Mouse (Mus musculus): ENCODE measurements around the gene Ciz1. TPM values are rescaled to one million over a fixed set of nuclear protein-coding genes. Genes with fewer than 3 reads are reported as not detected.

Ciz1 gene
- polyA plus RNA-seq, 1 experiment from 2014 or later: 14.8 TPM

DNA sequence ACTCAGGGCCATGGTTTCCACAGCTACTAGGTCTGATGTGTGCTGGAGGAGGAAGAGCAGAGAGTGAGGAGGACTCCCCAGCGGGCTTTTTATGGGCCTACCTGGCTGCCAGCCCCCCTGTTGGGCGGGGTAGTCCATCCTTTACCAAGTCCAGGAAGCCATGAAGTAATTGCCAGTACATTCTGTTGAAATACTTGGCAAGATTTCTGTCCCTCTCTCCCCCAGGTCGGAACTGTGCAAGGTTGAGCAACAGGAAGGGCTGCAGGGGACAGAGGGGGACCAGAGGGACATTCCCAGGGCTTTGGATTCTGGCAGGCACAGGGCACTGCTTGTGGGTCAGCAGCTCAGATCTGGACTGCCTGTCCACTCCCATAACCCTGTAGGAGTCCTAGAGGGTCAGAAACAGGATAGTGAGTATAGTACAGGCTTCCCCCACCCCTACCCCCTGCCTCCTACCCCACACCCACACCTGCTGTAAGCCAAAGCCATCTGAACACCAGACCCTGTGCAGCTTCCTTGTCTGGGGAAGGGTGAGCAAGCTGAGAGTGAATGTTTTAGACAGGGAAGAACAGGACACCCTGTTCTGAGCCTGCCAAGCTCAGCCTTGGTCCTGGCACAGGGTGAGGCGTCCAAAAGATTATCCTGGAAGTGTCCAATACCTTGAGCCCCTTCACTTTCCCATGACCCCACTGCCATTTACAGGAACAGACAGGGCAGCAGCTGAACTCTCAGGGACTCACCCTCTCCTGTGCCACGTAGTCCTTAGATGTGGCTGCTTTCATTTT, 35.8 kb downstream of the Ciz1 start, which contains the start of gene Lcn2:
Lcn2 (minus strand) TSS at position 547 of the 785 bp plus-strand sequence.
- Histone ChIP-seq H3K36me3 (no peaks in the 10 kb centered on the region), H3K4me2 (no peak within 1 kb of the TSS), H3K9me3 (replicated peaks) (no peaks in the 10 kb centered on the region), H3K27me3 (peaks cover 20% of the 10 kb centered on the region), H3K4me1 (replicated peaks) (peaks cover 11% of the 10 kb centered on the region; the same call in 1 of the 2 replicates), H3K4me3 (replicated peaks) (no peak within 1 kb of the TSS), H3K9ac (0 out of 2 replicates have a peak within 1 kb of the TSS, but pooled peaks have one; percentile 7), H3K27ac (no peak within 1 kb of the TSS)
- peak; percentile 27; the same call in 1 of the 2 replicates for ATAC-seq (ENCODE audit: low read depth)
- 33% methylated on average over 5 of the region's 5 CpGs for WGBS (ENCODE audit: insufficient replicate concordance)
- no peak for DNase-seq

- Histone ChIP-seq H3K27me3 (0 out of 2 replicates have a peak, but pooled peaks cover 12% of the 10 kb centered on the region), H3K36me3 (no peaks in the 10 kb centered on the region), H3K4me3 (replicated peaks) (no peak overlapping the region), H3K9me3 (replicated peaks) (no peaks in the 10 kb centered on the region), H3K4me2 (no peak overlapping the region), H3K9ac (no peak overlapping the region), H3K27ac (no peak overlapping the region), H3K4me1 (replicated peaks) (peaks cover 6% of the 10 kb centered on the region; the same call in 1 of the 2 replicates)
- 51% methylated on average over 2 of the region's 2 CpGs for WGBS (ENCODE audit: insufficient replicate concordance)
- DNase-seq: no peak
- no peak for ATAC-seq (ENCODE audit: low read depth)
Measured at GRCm38 (mm10) chr2:32389157-32389556, 37.0 kb downstream of the Ciz1 start.

DNA sequence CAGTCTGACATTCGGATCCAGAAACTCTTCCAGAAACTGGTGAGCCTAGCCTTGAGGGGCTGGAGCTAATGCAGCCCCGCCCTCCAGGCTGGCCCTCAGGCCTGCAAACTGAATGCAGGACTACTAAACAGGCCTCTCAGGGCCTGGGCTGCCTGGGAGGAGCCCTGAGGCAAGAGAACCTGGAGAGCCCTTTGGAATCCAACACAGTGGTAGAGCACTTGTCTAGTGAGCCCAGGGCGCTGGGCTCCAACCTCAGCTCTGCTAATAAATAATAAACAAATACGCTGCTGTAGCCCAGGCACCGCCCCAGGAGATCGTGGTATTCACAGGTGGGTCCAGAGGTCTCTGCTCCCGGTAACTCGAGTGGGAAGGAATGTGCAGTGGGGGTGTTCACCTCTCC, 38.7 kb downstream of the Ciz1 start:
- ATAC-seq (ENCODE audit: low read depth): no peak
- 68% methylated on average over 8 of the region's 8 CpGs for WGBS (ENCODE audit: insufficient replicate concordance)

DNA sequence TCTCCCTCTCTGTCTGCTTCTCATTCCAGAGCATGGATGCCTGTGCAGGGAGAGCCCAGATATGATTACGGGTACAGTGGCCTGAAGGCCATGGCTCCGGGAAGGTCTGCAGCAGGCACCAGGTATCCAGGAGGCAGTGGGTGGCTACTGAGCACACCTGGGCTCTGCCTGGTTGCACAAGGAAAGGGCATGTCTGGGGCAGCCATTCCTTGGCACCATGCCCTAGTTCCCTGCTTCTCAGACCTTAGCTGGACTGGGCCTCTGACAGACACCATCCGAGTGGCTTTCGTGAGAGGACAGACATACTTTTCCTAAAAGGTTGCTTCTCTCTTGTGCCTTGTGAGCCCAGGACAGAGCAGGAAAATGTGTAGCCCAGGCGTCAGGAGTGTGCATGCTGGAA, 39.9 kb downstream of the Ciz1 start:
- H3K4me2 ChIP-seq: no peak overlapping the region
- H3K4me1 ChIP-seq (replicated peaks): peaks cover 30% of the 10 kb centered on the region
- H3K27ac ChIP-seq: no peak overlapping the region
- no peak overlapping the region for H3K9ac ChIP-seq
- H3K4me3 ChIP-seq (replicated peaks): no peak overlapping the region
- DNase-seq (no peak), ATAC-seq (ENCODE audit: low read depth) (no peak)
- no peaks in the 10 kb centered on the region for H3K36me3 ChIP-seq
- 79% methylated on average over 5 of the region's 5 CpGs for WGBS (ENCODE audit: insufficient replicate concordance)
- 0 out of 2 replicates have a peak, but pooled peaks cover 4% of the 10 kb centered on the region for H3K27me3 ChIP-seq
- no peaks in the 10 kb centered on the region for H3K9me3 ChIP-seq (replicated peaks)

More for the DNA sequence above, 38.7 kb downstream of the Ciz1 start:
- no peak for DNase-seq
- 0 out of 2 replicates have a peak, but pooled peaks cover 4% of the 10 kb centered on the region for H3K27me3 ChIP-seq
- peaks cover 19% of the 10 kb centered on the region for H3K4me1 ChIP-seq (replicated peaks)
- H3K9me3 ChIP-seq (replicated peaks): no peaks in the 10 kb centered on the region
- H3K4me2 ChIP-seq: no peak overlapping the region
- no peaks in the 10 kb centered on the region for H3K36me3 ChIP-seq
- H3K27ac ChIP-seq: no peak overlapping the region
- no peak overlapping the region for H3K4me3 ChIP-seq (replicated peaks)
- no peak overlapping the region for H3K9ac ChIP-seq

DNA sequence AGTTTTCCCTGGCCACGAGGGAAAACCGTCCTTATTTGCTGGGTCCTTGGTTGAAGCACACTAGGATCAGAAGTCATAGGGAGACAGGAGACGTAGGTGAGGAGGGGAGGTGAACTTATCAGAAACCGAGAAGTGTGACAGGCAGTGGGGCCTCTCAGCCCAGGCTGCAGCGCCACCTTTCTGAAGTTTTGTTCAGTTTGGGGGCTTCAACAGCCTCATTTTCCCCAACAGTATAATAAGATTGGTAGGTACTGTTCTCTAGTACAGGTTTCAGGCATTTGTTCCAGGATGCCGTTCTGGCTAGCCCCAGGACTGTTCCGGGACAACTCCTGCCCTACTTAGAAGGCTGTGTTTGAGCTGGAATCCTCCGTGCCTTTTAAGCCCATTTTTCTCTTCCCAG, 42.8 kb downstream of the Ciz1 start:
- ATAC-seq (ENCODE audit: low read depth) (peak; percentile 25), DNase-seq (peak; percentile 51)
- Histone ChIP-seq H3K9ac (peak overlapping the region; percentile 87), H3K27me3 (no peaks in the 10 kb centered on the region), H3K9me3 (replicated peaks) (no peaks in the 10 kb centered on the region), H3K4me2 (peak overlapping the region; percentile 95), H3K36me3 (peaks cover 11% of the 10 kb centered on the region; the same call in 1 of the 2 replicates), H3K4me1 (replicated peaks) (peaks cover 40% of the 10 kb centered on the region), H3K27ac (peak overlapping the region; percentile 79), H3K4me3 (replicated peaks) (peak overlapping the region; percentile 88)
- WGBS (ENCODE audit: insufficient replicate concordance): 2% methylated on average over 8 of the region's 8 CpGs

GRCm38 (mm10) chr2:32395484-32395945, 43.4 kb downstream of the Ciz1 start, which contains the start of gene Ptges2:
Gene Ptges2, plus strand, starts transcription at chr2:32395896.
- Histone ChIP-seq H3K4me3 (replicated peaks) (peak within 1 kb of the TSS; percentile 88), H3K9ac (peak within 1 kb of the TSS; percentile 87), H3K4me1 (replicated peaks) (peaks cover 45% of the 10 kb centered on the region), H3K36me3 (peaks cover 15% of the 10 kb centered on the region; the same call in 1 of the 2 replicates), H3K27me3 (no peaks in the 10 kb centered on the region), H3K27ac (peak within 1 kb of the TSS; percentile 79), H3K9me3 (replicated peaks) (no peaks in the 10 kb centered on the region), H3K4me2 (peak within 1 kb of the TSS; percentile 95)
- under 1% methylated on average over 31 of the region's 31 CpGs for WGBS (ENCODE audit: insufficient replicate concordance)
- ATAC-seq (ENCODE audit: low read depth): peak; percentile 85
- DNase-seq: peak; percentile 92

- peak overlapping the region; percentile 79 for H3K27ac ChIP-seq
- 0% methylated on average over 59 of the region's 59 CpGs for WGBS (ENCODE audit: insufficient replicate concordance)
- peak; percentile 77 for DNase-seq
- peak; percentile 85 for ATAC-seq (ENCODE audit: low read depth)
- H3K4me1 ChIP-seq (replicated peaks): peaks cover 46% of the 10 kb centered on the region
- peak overlapping the region; percentile 88 for H3K4me3 ChIP-seq (replicated peaks)
- peaks cover 20% of the 10 kb centered on the region for H3K36me3 ChIP-seq
- peak overlapping the region; percentile 87 for H3K9ac ChIP-seq
- H3K4me2 ChIP-seq: peak overlapping the region; percentile 95
- H3K27me3 ChIP-seq: no peaks in the 10 kb centered on the region
- H3K9me3 ChIP-seq (replicated peaks): no peaks in the 10 kb centered on the region
Measured at GRCm38 (mm10) chr2:32395946-32396621, 44.0 kb downstream of the Ciz1 start.

DNA sequence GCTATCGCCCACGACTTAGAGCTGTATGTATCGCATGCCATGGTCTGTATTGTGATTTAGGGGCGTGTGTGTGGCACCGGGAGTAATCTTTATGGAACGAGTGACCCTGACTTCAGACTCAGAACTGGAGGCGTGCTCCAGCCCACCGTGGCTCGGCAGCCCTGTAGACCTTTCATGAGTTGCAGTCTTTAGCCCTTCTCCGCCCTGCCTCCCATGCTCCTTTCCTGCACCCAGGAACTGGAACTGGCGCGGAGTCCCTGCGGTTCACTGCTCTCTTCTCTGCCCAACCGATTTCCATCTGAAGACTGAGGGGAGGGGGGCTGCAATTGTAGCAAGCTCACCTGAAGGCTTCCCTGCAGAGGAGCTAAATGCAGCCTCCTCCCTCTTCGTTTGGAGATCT, 44.6 kb downstream of the Ciz1 start:
- H3K4me2 ChIP-seq: peak overlapping the region; percentile 95
- H3K27ac ChIP-seq: peak overlapping the region; percentile 79; the same call in 1 of the 2 replicates
- 1% methylated on average over 15 of the region's 15 CpGs for WGBS (ENCODE audit: insufficient replicate concordance)
- no peaks in the 10 kb centered on the region for H3K27me3 ChIP-seq
- H3K9me3 ChIP-seq (replicated peaks): no peaks in the 10 kb centered on the region
- H3K4me1 ChIP-seq (replicated peaks): peaks cover 46% of the 10 kb centered on the region
- ATAC-seq (ENCODE audit: low read depth) (no peak; the same call in 1 of the 2 replicates), DNase-seq (no peak)
- H3K9ac ChIP-seq: peak overlapping the region; percentile 87
- peak overlapping the region; percentile 88 for H3K4me3 ChIP-seq (replicated peaks)
- H3K36me3 ChIP-seq: peaks cover 25% of the 10 kb centered on the region

DNA sequence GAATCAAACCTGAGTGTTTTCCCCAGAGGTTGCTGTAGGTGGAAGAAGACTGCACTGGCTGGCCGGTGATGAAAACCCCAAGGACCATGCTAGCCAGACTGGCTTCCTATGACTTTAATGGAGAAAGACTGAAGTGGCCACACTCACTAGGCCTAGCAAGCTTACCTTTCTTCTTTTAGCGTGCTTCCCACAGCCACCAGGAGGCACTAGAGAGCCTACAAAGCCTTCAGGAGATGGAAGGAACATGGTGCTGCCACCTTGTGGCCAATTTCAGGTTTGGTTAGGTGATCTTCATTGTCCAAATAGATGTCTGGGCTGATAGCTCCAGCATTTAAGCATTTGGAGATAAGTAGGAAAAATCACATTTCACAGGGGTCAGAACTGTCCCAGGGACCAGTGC, 52.5 kb downstream of the Ciz1 start:
- no peak overlapping the region for H3K9ac ChIP-seq
- H3K9me3 ChIP-seq (replicated peaks): no peaks in the 10 kb centered on the region
- no peak overlapping the region for H3K4me2 ChIP-seq
- peaks cover 17% of the 10 kb centered on the region for H3K4me1 ChIP-seq (replicated peaks)
- no peak overlapping the region for H3K4me3 ChIP-seq (replicated peaks)
- peak; percentile 82 for DNase-seq
- 0 out of 2 replicates have a peak, but pooled peaks cover 2% of the 10 kb centered on the region for H3K27me3 ChIP-seq
- no peak overlapping the region for H3K27ac ChIP-seq
- no peak; the same call in 1 of the 2 replicates for ATAC-seq (ENCODE audit: low read depth)
- peaks cover 27% of the 10 kb centered on the region for H3K36me3 ChIP-seq
- WGBS (ENCODE audit: insufficient replicate concordance): 19% methylated on average over 2 of the region's 2 CpGs

- Histone ChIP-seq H3K9ac (no peak overlapping the region), H3K27me3 (0 out of 2 replicates have a peak, but pooled peaks cover 2% of the 10 kb centered on the region), H3K4me2 (no peak overlapping the region), H3K27ac (no peak overlapping the region), H3K36me3 (peaks cover 5% of the 10 kb centered on the region), H3K9me3 (replicated peaks) (no peaks in the 10 kb centered on the region), H3K4me3 (replicated peaks) (no peak overlapping the region), H3K4me1 (replicated peaks) (peaks cover 8% of the 10 kb centered on the region; the same call in 1 of the 2 replicates)
- ATAC-seq (ENCODE audit: low read depth): no peak
- WGBS (ENCODE audit: insufficient replicate concordance): 63% methylated on average over 7 of the region's 7 CpGs
- DNase-seq: no peak
Measured at GRCm38 (mm10) chr2:32407144-32407824, 55.2 kb downstream of the Ciz1 start.

Data from liver, embryonic 13.5 days (tissue).